Mouse (Mus musculus) forebrain, embryonic 13.5 days (tissue): ENCODE measurements at regions not wholly inside any gene's neighbourhood (a gene's known extent, or its start where the extent isn't known, plus 50 kb on each side); places are given as distances from the start of the nearest gene placed in this dataset.
"Not testable (repeated sequence)": the region's sequence is repeated elsewhere in the genome, so short reads cannot be mapped to it uniquely, and the experiment has no call there.

Source experiments
- ATAC-seq: fragments of 200-750 bp; cut with Nextera tagmentation; 2 replicates; pipeline ENCODE4 v1.8.0; 2017
- H3K27ac ChIP-seq: fragments of 300-500 bp; sonication (generic); 2 replicates; pipeline ENCODE4 v1.5.1; 2015; ENCODE audit warnings: inconsistent platforms, mild to moderate bottlenecking, moderate library complexity
- H3K27me3 ChIP-seq: fragments of 300-500 bp; sonication (generic); 2 replicates; pipeline ENCODE4 v1.6.1; 2015; ENCODE audit warnings: mild to moderate bottlenecking, inconsistent platforms
- H3K36me3 ChIP-seq: fragments of 300-500 bp; sonication (generic); 2 replicates; pipeline ENCODE4 v1.6.1; 2015; ENCODE audit warnings: mild to moderate bottlenecking, inconsistent platforms; ENCODE audit not compliant: poor library complexity, severe bottlenecking
- H3K4me1 ChIP-seq: fragments of 300-500 bp; sonication (generic); 2 replicates; pipeline ENCODE4 v1.6.1; 2015; ENCODE audit warnings: inconsistent platforms
- H3K4me2 ChIP-seq: fragments of 300-500 bp; sonication (generic); 2 replicates; pipeline ENCODE4 v1.6.1; 2015; ENCODE audit warnings: inconsistent platforms, mild to moderate bottlenecking, moderate library complexity
- H3K4me3 ChIP-seq: fragments of 300-500 bp; sonication (generic); 2 replicates; pipeline ENCODE4 v1.5.1; 2015; ENCODE audit warnings: mild to moderate bottlenecking, inconsistent platforms
- H3K9ac ChIP-seq: fragments of 300-500 bp; sonication (generic); 2 replicates; pipeline ENCODE4 v1.6.1; 2015; ENCODE audit warnings: mild to moderate bottlenecking, inconsistent platforms
- H3K9me3 ChIP-seq: fragments of 300-500 bp; sonication (generic); replicated peaks from 2 replicates; pipeline ENCODE4 v1.6.1; 2016; ENCODE audit warnings: inconsistent platforms
- WGBS: fragments of 180-500 bp; shearing (Covaris S2); methylation state at CpG from one replicate; pipeline ENCODE4 v1.1.7; 2015; 5-methylcytosine and 5-hydroxymethylcytosine counted together

DNA sequence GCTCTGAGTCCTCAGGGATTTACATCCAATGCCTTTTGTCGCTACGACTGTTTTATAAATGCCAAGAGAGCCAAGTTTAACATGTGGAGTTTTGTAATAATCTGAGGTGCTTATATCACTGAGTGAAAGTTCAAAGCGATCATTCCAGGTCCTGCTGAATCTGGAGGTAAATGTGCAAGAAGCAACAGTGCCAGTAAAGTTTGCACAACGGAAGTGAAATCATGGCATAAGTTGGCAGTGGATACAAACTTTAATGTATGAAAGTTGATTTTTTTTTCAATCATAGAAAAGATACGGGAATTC lies 786.8 kb upstream of the Pou3f3 start:
- Histone ChIP-seq H3K4me1 (no peaks in the 10 kb centered on the region), H3K4me3 (no peak overlapping the region), H3K4me2 (no peak overlapping the region), H3K27me3 (no peaks in the 10 kb centered on the region), H3K27ac (no peak overlapping the region), H3K36me3 (no peaks in the 10 kb centered on the region), H3K9ac (no peak overlapping the region), H3K9me3 (no peaks in the 10 kb centered on the region)
- 89% methylated on average over 5 of the region's 5 CpGs for WGBS
- no peak for ATAC-seq

DNA sequence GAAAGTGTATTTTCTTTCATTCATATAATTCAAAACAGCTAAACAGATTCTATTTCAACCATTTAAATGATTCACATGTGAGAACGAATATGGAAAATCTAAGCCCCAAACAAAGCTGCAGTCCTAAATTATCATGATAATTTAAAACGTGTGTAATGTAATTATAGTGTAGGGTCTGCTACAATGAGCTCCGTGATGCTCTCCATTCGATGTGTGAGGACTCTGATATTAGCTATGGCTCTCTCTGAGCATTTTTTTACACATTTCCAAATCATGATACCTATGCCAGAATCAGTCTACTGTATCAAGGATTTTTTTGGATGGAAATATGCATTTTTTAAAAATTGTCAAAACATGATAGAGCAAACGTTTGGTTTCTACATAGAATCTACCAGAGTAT lies 785.8 kb upstream of the Pou3f3 start:
- H3K27ac ChIP-seq: no peak overlapping the region
- no peak overlapping the region for H3K4me3 ChIP-seq
- no peak; the same call in 1 of the 2 replicates for ATAC-seq
- no peaks in the 10 kb centered on the region for H3K27me3 ChIP-seq
- no peaks in the 10 kb centered on the region for H3K9me3 ChIP-seq
- no peaks in the 10 kb centered on the region for H3K36me3 ChIP-seq
- H3K4me1 ChIP-seq: no peaks in the 10 kb centered on the region
- no peak overlapping the region for H3K4me2 ChIP-seq
- no peak overlapping the region for H3K9ac ChIP-seq
- 60% methylated on average over 5 of the region's 5 CpGs for WGBS

- H3K4me3 ChIP-seq: no peak overlapping the region
- no peak overlapping the region for H3K9ac ChIP-seq
- peak; percentile 54; the same call in 1 of the 2 replicates for ATAC-seq
- 40% methylated on average over 4 of the region's 4 CpGs for WGBS
- no peak overlapping the region for H3K4me2 ChIP-seq
- H3K27ac ChIP-seq: peak overlapping the region; percentile 63
- no peaks in the 10 kb centered on the region for H3K36me3 ChIP-seq
- H3K9me3 ChIP-seq: no peaks in the 10 kb centered on the region
- peaks cover 33% of the 10 kb centered on the region for H3K4me1 ChIP-seq
- H3K27me3 ChIP-seq: no peaks in the 10 kb centered on the region
Observed at GRCm38 (mm10) chr1:41916730-41917347, 778.7 kb upstream of the Pou3f3 start.

DNA sequence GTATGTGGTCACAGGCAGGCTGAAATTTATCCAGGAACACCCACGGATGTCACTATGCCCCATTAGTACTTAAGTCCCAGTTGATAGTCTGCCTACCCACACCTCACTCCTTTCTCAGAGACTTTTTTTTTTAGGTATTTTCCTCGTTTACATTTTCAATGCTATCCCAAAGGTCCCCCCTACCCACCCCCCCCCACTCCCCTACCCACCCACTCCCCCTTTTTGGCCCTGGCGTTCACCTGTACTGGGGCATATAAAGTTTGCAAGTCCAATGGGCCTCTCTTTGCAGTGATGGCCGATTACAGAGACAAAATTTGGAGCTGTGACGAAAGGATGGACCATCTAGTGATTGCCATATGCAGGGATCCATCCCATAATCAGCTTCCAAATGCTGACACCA lies 777.8 kb upstream of the Pou3f3 start:
- H3K4me3 ChIP-seq, H3K36me3 ChIP-seq, H3K27me3 ChIP-seq, H3K9ac ChIP-seq, H3K9me3 ChIP-seq: not testable (repeated sequence)
- H3K4me1 ChIP-seq: peaks cover 33% of the 10 kb centered on the region
- H3K4me2 ChIP-seq: 0 out of 2 replicates have a peak overlapping the region, but pooled peaks have one; percentile 38
- WGBS: 41% methylated on average over 5 of the region's 5 CpGs
- peak overlapping the region; percentile 68 for H3K27ac ChIP-seq
- peak; percentile 70 for ATAC-seq

- peaks cover 33% of the 10 kb centered on the region for H3K4me1 ChIP-seq
- H3K4me3 ChIP-seq: no peak overlapping the region
- peak; percentile 88 for ATAC-seq
- peak overlapping the region; percentile 38 for H3K4me2 ChIP-seq
- WGBS: 4% methylated on average over 11 of the region's 11 CpGs
- no peaks in the 10 kb centered on the region for H3K36me3 ChIP-seq
- no peaks in the 10 kb centered on the region for H3K27me3 ChIP-seq
- peak overlapping the region; percentile 68 for H3K27ac ChIP-seq
- no peaks in the 10 kb centered on the region for H3K9me3 ChIP-seq
- H3K9ac ChIP-seq: 0 out of 2 replicates have a peak overlapping the region, but pooled peaks have one; percentile 6
Observed at GRCm38 (mm10) chr1:41918394-41919262, 776.9 kb upstream of the Pou3f3 start.

DNA sequence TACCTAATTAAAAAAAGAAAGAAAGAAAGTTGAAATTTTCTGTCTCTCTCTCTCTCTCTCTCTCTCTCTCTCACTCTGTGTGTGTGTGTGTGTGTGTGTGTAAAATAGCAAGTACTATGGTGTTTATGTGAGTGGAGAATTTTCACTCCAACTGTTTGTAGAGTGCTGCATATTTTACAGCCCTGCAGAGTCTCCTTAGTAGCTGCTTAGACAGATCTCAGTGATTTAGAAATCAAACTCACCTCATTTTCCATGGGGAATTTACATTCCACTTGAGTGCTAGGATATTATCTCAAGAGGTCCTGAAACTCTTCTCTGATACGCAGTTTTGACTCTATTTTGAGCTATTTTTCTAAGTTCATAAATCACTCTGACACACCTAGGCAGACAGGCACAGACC lies 761.8 kb upstream of the Pou3f3 start:
- Histone ChIP-seq H3K36me3 (no peaks in the 10 kb centered on the region), H3K27me3 (no peaks in the 10 kb centered on the region), H3K4me3 (no peak overlapping the region), H3K9me3 (no peaks in the 10 kb centered on the region), H3K27ac (no peak overlapping the region), H3K4me2 (no peak overlapping the region), H3K4me1 (peaks cover 5% of the 10 kb centered on the region; the same call in 1 of the 2 replicates), H3K9ac (no peak overlapping the region)
- WGBS: 77% methylated on average over 1 of the region's 1 CpGs
- ATAC-seq: no peak

GRCm38 (mm10) chr1:41935912-41936478 lies 759.6 kb upstream of the Pou3f3 start:
- H3K27me3 ChIP-seq: no peaks in the 10 kb centered on the region

GRCm38 (mm10) chr1:41960982-41961381 lies 734.6 kb upstream of the Pou3f3 start:
- Histone ChIP-seq H3K9ac (no peak overlapping the region), H3K9me3 (no peaks in the 10 kb centered on the region), H3K4me3 (no peak overlapping the region), H3K4me1 (no peaks in the 10 kb centered on the region), H3K4me2 (no peak overlapping the region), H3K27ac (no peak overlapping the region), H3K36me3 (no peaks in the 10 kb centered on the region), H3K27me3 (no peaks in the 10 kb centered on the region)
- ATAC-seq: no peak
- 57% methylated on average over 2 of the region's 2 CpGs for WGBS

More at GRCm38 (mm10) chr1:41935912-41936478, 759.6 kb upstream of the Pou3f3 start:
- Histone ChIP-seq H3K27ac (no peak overlapping the region; the same call in 1 of the 2 replicates), H3K4me3 (no peak overlapping the region), H3K9me3 (no peaks in the 10 kb centered on the region), H3K9ac (no peak overlapping the region), H3K4me1 (peaks cover 5% of the 10 kb centered on the region; the same call in 1 of the 2 replicates), H3K4me2 (no peak overlapping the region), H3K36me3 (no peaks in the 10 kb centered on the region)
- ATAC-seq: peak; percentile 58; the same call in 1 of the 2 replicates
- WGBS: 19% methylated on average over 7 of the region's 7 CpGs

DNA sequence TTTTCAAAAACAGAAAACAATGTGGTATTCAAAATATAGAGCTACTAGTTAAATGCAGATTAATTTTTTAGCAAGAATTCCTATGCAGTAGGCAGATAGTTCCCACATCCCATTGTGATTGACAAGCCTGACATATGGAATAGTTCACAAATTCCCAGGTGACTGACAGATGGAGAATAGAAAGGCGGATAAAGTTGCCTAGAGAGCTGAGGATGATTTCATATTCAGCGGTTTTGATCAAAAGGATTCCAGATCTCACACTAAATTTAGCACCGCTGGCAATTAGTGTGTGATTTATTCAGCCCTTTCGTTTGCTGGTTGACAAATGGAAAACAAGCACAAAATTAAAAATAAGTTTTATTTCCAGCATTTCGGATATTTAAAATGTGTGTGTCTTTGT lies 714.0 kb upstream of the Pou3f3 start:
- H3K9ac ChIP-seq: no peak overlapping the region
- peak; percentile 50; the same call in 1 of the 2 replicates for ATAC-seq
- no peak overlapping the region for H3K4me3 ChIP-seq
- no peaks in the 10 kb centered on the region for H3K4me1 ChIP-seq
- no peak overlapping the region for H3K27ac ChIP-seq
- WGBS: 62% methylated on average over 5 of the region's 5 CpGs
- no peaks in the 10 kb centered on the region for H3K27me3 ChIP-seq
- no peak overlapping the region for H3K4me2 ChIP-seq
- no peaks in the 10 kb centered on the region for H3K9me3 ChIP-seq
- H3K36me3 ChIP-seq: no peaks in the 10 kb centered on the region

- peak; percentile 85; the same call in 1 of the 2 replicates for ATAC-seq
- no peak overlapping the region for H3K4me3 ChIP-seq
- H3K27me3 ChIP-seq: no peaks in the 10 kb centered on the region
- H3K36me3 ChIP-seq: no peaks in the 10 kb centered on the region
- WGBS: 70% methylated on average over 6 of the region's 6 CpGs
- H3K4me2 ChIP-seq: no peak overlapping the region
- H3K4me1 ChIP-seq: no peaks in the 10 kb centered on the region
- H3K9me3 ChIP-seq: no peaks in the 10 kb centered on the region
- H3K27ac ChIP-seq: no peak overlapping the region
- no peak overlapping the region for H3K9ac ChIP-seq
Observed at GRCm38 (mm10) chr1:42006235-42006634, 689.3 kb upstream of the Pou3f3 start.

GRCm38 (mm10) chr1:42008046-42008445 lies 687.5 kb upstream of the Pou3f3 start:
- Histone ChIP-seq H3K4me2 (no peak overlapping the region), H3K9me3 (no peaks in the 10 kb centered on the region), H3K4me1 (no peaks in the 10 kb centered on the region), H3K27me3 (no peaks in the 10 kb centered on the region), H3K27ac (no peak overlapping the region), H3K9ac (no peak overlapping the region), H3K4me3 (no peak overlapping the region), H3K36me3 (no peaks in the 10 kb centered on the region)
- ATAC-seq: no peak
- WGBS: 97% methylated on average over 3 of the region's 3 CpGs

DNA sequence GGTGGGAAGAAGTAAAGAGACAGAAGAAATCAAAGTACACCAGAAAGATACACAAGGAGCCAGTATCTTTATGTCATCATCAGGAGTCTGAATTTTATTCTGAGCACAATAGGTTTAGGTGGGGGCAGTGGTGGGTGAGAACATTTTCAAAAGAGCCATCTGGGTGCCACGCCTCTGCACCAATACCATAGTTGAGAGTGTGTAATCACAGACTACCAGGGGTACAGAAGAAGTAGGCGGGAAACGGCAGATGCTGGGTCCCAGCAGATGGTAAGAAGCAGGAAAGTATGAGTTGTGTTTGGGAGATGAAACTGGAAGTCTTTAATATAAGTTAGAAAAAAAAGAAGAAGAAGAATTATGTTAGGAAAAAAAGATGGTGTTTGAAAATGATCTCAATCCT lies 682.7 kb upstream of the Pou3f3 start:
- H3K36me3 ChIP-seq: no peaks in the 10 kb centered on the region
- no peaks in the 10 kb centered on the region for H3K4me1 ChIP-seq
- WGBS: 81% methylated on average over 3 of the region's 3 CpGs
- H3K4me3 ChIP-seq: no peak overlapping the region
- no peak overlapping the region for H3K27ac ChIP-seq
- H3K9ac ChIP-seq: no peak overlapping the region
- H3K4me2 ChIP-seq: no peak overlapping the region
- no peaks in the 10 kb centered on the region for H3K27me3 ChIP-seq
- no peak for ATAC-seq
- no peaks in the 10 kb centered on the region for H3K9me3 ChIP-seq
